Mouse (Mus musculus) CH12.LX (cell line): Measurements from ENCODE around the gene Tbrg1. TPM values are rescaled to one million over a fixed set of nuclear protein-coding genes. Genes with fewer than 3 reads are reported as not detected.

ENCODE experiments used
- DNase-seq: peaks from one replicate; pipeline ENCODE4 v3.0.0-alpha.2; 2013; ENCODE audit errors: extremely low read depth
- H3K27ac ChIP-seq: 2 replicates; pipeline ENCODE4 v1.5.1; 2012; ENCODE audit warnings: low read depth, mild to moderate bottlenecking, control low read depth, moderate library complexity; ENCODE audit not compliant: insufficient read depth
- H3K27me3 ChIP-seq: replicated peaks from 2 replicates; pipeline ENCODE3; 2012; ENCODE audit warnings: inconsistent platforms
- H3K36me3 ChIP-seq, 2 experiments: replicated peaks in 1 of 2; 2 replicates each; pipeline versions ENCODE3 to v1.6.1; 2012; ENCODE audit warnings: inconsistent platforms in 1 of 2, low read length in 1 of 2, mild to moderate bottlenecking in 1 of 2, mixed read lengths in 1 of 2, moderate library complexity in 1 of 2; ENCODE audit not compliant: control insufficient read depth in 1 of 2, insufficient read depth in 1 of 2
- H3K4me1 ChIP-seq, 2 experiments: 2 replicates each; pipeline ENCODE4 v1.6.1; 2012; ENCODE audit warnings: inconsistent platforms in 1 of 2, moderate library complexity in 1 of 2; ENCODE audit not compliant: insufficient read depth in 2 of 2, control insufficient read depth in 1 of 2
- H3K4me2 ChIP-seq: 2 replicates; pipeline ENCODE4 v1.6.1; 2012; ENCODE audit warnings: low read depth, mild to moderate bottlenecking, control low read depth; ENCODE audit not compliant: poor library complexity, insufficient read depth, severe bottlenecking
- H3K4me3 ChIP-seq, 3 experiments: fragments of 150-350 bp in 1 of 3; sonication (generic) in 1 of 3; replicated peaks in 1 of 3; 2 replicates each; pipeline versions ENCODE3 to v1.5.1; 2011 to 2012; ENCODE audit warnings: low read depth in 2 of 3, low read length in 2 of 3, mild to moderate bottlenecking in 2 of 3, moderate library complexity in 2 of 3, control low read depth in 1 of 3, improper control_type of control experiment in 1 of 3, inconsistent platforms in 1 of 3, mixed read lengths in 1 of 3; ENCODE audit not compliant: poor library complexity in 1 of 3
- H3K79me2 ChIP-seq: replicated peaks from 2 replicates; pipeline ENCODE4 v1.6.1; 2012; ENCODE audit warnings: mild to moderate bottlenecking, moderate library complexity; ENCODE audit not compliant: control insufficient read depth, poor library complexity, insufficient read depth, severe bottlenecking; ENCODE audit errors: extremely low read depth
- H3K9ac ChIP-seq: 2 replicates; pipeline ENCODE4 v1.6.1; 2012; ENCODE audit warnings: low read depth, mild to moderate bottlenecking, control low read depth, moderate library complexity; ENCODE audit not compliant: insufficient read depth
- H3K9me3 ChIP-seq: replicated peaks from 2 replicates; pipeline ENCODE3; 2012; ENCODE audit warnings: low read length, inconsistent platforms, mixed read lengths
- CHD1 ChIP-seq: IDR thresholded peaks from 2 replicates; pipeline ENCODE4 v1.6.1; 2012; ENCODE audit warnings: low read depth, low read length, improper control_type of control experiment, inconsistent platforms
- E2F4 ChIP-seq: IDR thresholded peaks from 2 replicates; pipeline ENCODE4 v1.6.1; 2011; ENCODE audit warnings: low read depth, low read length, improper control_type of control experiment; ENCODE audit not compliant: insufficient replicate concordance
- ELF1 ChIP-seq: IDR thresholded peaks from 2 replicates; pipeline ENCODE4 v1.6.1; 2014; ENCODE audit warnings: low read depth, mild to moderate bottlenecking, inconsistent platforms, low read length, improper control_type of control experiment
- EP300 ChIP-seq: IDR thresholded peaks from 2 replicates; pipeline ENCODE4 v1.6.1; 2011; ENCODE audit warnings: low read length, improper control_type of control experiment
- ETS1 ChIP-seq: conservative IDR thresholded peaks from 2 replicates; pipeline ENCODE4 v1.6.1; 2012; ENCODE audit warnings: low read depth, mild to moderate bottlenecking, inconsistent platforms, low read length, improper control_type of control experiment, moderate library complexity
- GABPA ChIP-seq: IDR thresholded peaks from 2 replicates; pipeline ENCODE4 v1.6.1; 2012; ENCODE audit warnings: low read depth, low read length, improper control_type of control experiment, inconsistent platforms; ENCODE audit not compliant: insufficient replicate concordance
- JUND ChIP-seq: conservative IDR thresholded peaks from 2 replicates; pipeline ENCODE4 v1.6.1; 2011; ENCODE audit warnings: low read depth, low read length, improper control_type of control experiment
- KAT2A ChIP-seq: IDR thresholded peaks from 2 replicates; pipeline ENCODE4 v1.6.1; 2012; ENCODE audit warnings: low read length, improper control_type of control experiment, inconsistent platforms; ENCODE audit not compliant: insufficient replicate concordance
- MAZ ChIP-seq: IDR thresholded peaks from 2 replicates; pipeline ENCODE4 v1.6.1; 2012; ENCODE audit warnings: low read depth, mild to moderate bottlenecking, inconsistent platforms, low read length, improper control_type of control experiment, moderate library complexity
- MXI1 ChIP-seq: IDR thresholded peaks from 2 replicates; pipeline ENCODE4 v1.6.1; 2011; ENCODE audit warnings: mild to moderate bottlenecking, low read depth, low read length, improper control_type of control experiment
- NELFE ChIP-seq: IDR thresholded peaks from 2 replicates; pipeline ENCODE4 v1.6.1; 2011; ENCODE audit warnings: low read depth, low read length, improper control_type of control experiment
- PAX5 ChIP-seq: IDR thresholded peaks from 2 replicates; pipeline ENCODE4 v1.6.1; 2012; ENCODE audit warnings: low read length, inconsistent platforms, mixed read lengths
- POLR2A ChIP-seq: IDR thresholded peaks from 2 replicates; pipeline ENCODE4 v1.6.1; 2011; ENCODE audit warnings: low read depth, mild to moderate bottlenecking, improper control_type of control experiment, low read length
- POLR2AphosphoS2 ChIP-seq: IDR thresholded peaks from 2 replicates; pipeline ENCODE4 v1.6.1; 2011; ENCODE audit warnings: low read depth, low read length, improper control_type of control experiment
- RAD21 ChIP-seq: IDR thresholded peaks from 2 replicates; pipeline ENCODE4 v1.6.1; 2011; ENCODE audit warnings: low read depth, mild to moderate bottlenecking, low read length, improper control_type of control experiment, moderate library complexity
- RCOR1 ChIP-seq: conservative IDR thresholded peaks from 2 replicates; pipeline ENCODE4 v1.6.1; 2012; ENCODE audit warnings: low read depth, mild to moderate bottlenecking, inconsistent platforms, low read length, improper control_type of control experiment
- SIN3A ChIP-seq: IDR thresholded peaks from 2 replicates; pipeline ENCODE4 v1.6.1; 2012; ENCODE audit warnings: low read length, improper control_type of control experiment, inconsistent platforms
- TBP ChIP-seq: conservative IDR thresholded peaks from 2 replicates; pipeline ENCODE4 v1.6.1; 2011; ENCODE audit warnings: low read depth, low read length, improper control_type of control experiment
- TCF12 ChIP-seq: IDR thresholded peaks from 2 replicates; pipeline ENCODE4 v1.6.1; 2014; ENCODE audit warnings: low read depth, mild to moderate bottlenecking, inconsistent platforms, low read length, improper control_type of control experiment
- USF1 ChIP-seq: IDR thresholded peaks from 2 replicates; pipeline ENCODE4 v1.6.1; 2014; ENCODE audit warnings: low read depth, mild to moderate bottlenecking, inconsistent platforms, low read length, improper control_type of control experiment
- USF2 ChIP-seq: conservative IDR thresholded peaks from 2 replicates; pipeline ENCODE4 v1.6.1; 2011; ENCODE audit warnings: low read depth, low read length, improper control_type of control experiment
- dilution Hi-C: fragments of 300-500 bp; cut with MboI; formaldehyde crosslinking; loops from 2 replicates; pipeline ENCODE4 v1.14.3; 2020; ENCODE audit warnings: low sequenced_read_pairs; ENCODE audit not compliant: extremely low pct_unique_long_range_greater_than_20kb, extremely low pct_ligation_motif_present
- in situ Hi-C: fragments of 300-500 bp; cut with MboI; formaldehyde crosslinking; loops from 3 replicates; pipeline ENCODE4 v1.14.3; 2019; ENCODE audit warnings: low sequenced_read_pairs, low pct_ligation_motif_present, low pct_unique_long_range_greater_than_20kb, mixed read lengths
- polyA plus RNA-seq: library from polyadenylated mRNA; unstranded; fragments of >175 nt; gene quantifications from 2 replicates; pipeline ENCODE4 v1.2.1, GENCODE M21; 2012; ENCODE audit warnings: low read depth; ENCODE audit not compliant: insufficient read length
- total RNA-seq, 2 experiments: library from RNA; depleted of rRNA; stranded (reverse); fragments of 300-350 nt in 1 of 2; fragments of >200 nt in 1 of 2; gene quantifications; 2 replicates each; pipeline ENCODE4 v1.2.3; 2012 to 2014

Gene Tbrg1
- total and polyA plus RNA-seq, 3 experiments, result 97.4 to 115 (median 103) TPM

DNA sequence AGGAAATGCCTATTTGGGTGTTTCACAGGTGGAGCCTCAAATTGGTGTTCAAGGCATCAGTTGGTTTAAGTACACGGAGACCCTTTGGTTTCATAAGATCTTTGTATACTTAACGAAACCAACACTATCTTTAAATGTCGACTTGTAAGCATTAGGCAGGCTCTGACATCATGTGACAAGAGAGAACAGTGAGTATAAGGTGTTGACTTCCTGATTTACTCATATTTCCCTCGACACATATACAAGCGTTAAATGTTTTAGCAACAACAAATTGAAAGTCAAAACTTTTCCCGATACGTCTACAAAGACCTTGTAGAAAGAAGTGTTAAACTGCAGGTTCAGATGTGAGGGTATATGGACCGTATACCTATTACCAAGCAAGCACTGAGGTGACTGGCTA, 1.2 kb downstream of the Tbrg1 start:
- DNase-seq, result peak; percentile 33
- peak overlapping the region; percentile 70 to 97 (median 90) for H3K4me3 ChIP-seq

DNA sequence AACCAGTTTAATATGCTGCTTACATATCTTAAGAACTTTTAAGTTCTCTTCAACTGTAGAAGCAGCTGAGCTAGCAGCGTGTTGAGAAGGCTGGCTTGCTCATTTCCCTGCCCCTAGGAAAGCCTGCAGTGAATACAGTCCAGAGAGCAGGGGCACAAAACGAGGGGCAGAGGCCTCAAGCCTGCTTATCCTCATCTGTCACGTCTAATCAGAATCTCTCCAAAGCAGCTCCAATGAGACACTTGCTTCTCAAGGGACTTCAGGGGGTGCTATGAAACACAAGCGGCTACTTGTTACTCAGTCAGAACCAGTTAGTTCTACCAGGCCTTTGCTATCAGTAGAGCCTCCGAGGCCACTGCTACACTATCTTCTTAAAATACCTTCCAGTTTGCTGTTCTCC, 3.3 kb downstream of the Tbrg1 start:
- Histone ChIP-seq H3K9me3 (no peaks in the 10 kb centered on the region), H3K36me3 (peaks cover 48 to 60% of the 10 kb centered on the region in 2 experiments), H3K27me3 (no peaks in the 10 kb centered on the region), H3K4me2 (no peak overlapping the region), H3K27ac (no peak overlapping the region), H3K9ac (no peak overlapping the region), H3K79me2 (peaks cover 13% of the 10 kb centered on the region; the same call in 1 of the 2 replicates), H3K4me1 (peaks cover 0 to 8% of the 10 kb centered on the region in 2 experiments; a peak in 2 of 4 replicates), H3K4me3 (no peak overlapping the region)
- no peak for DNase-seq
- dilution Hi-C loops (no loop called here), in situ Hi-C loops (no loop called here)
- no peak for TF ChIP-seq PAX5
- TF ChIP-seq ETS1, result no peak
- no peak for TF ChIP-seq POLR2A
- no peak for TF ChIP-seq RAD21
- no peak for TF ChIP-seq GABPA
- TF ChIP-seq MXI1, result no peak
- TF ChIP-seq CHD1, result no peak
- no peak for TF ChIP-seq USF2
- TF ChIP-seq USF1, result no peak
- no peak for TF ChIP-seq ELF1
- TF ChIP-seq TCF12, result no peak
- TF ChIP-seq KAT2A, result no peak
- no peak for TF ChIP-seq NELFE
- TF ChIP-seq JUND, result no peak
- TF ChIP-seq MAZ, result no peak
- TF ChIP-seq E2F4, result no peak
- no peak for TF ChIP-seq POLR2AphosphoS2
- TF ChIP-seq RCOR1, result no peak
- TF ChIP-seq TBP, result no peak

More for the DNA sequence above, 1.2 kb downstream of the Tbrg1 start:
- H3K9ac ChIP-seq, result peak overlapping the region; percentile 85
- peak overlapping the region; percentile 73; the same call in 1 of the 2 replicates for H3K4me2 ChIP-seq
- dilution Hi-C loops (no loop called here), in situ Hi-C loops (no loop called here)
- H3K9me3 ChIP-seq, result no peaks in the 10 kb centered on the region
- H3K36me3 ChIP-seq, result peaks cover 30 to 39% of the 10 kb centered on the region in 2 experiments
- H3K27ac ChIP-seq, result no peak overlapping the region
- TF ChIP-seq SIN3A (peak; percentile 43; the same call in 1 of the 2 replicates), EP300 (no peak), USF1 (peak; percentile 12; the same call in 1 of the 2 replicates)
- H3K79me2 ChIP-seq, result peaks cover 13% of the 10 kb centered on the region; the same call in 1 of the 2 replicates
- H3K27me3 ChIP-seq, result no peaks in the 10 kb centered on the region
- H3K4me1 ChIP-seq, result peaks cover 0 to 8% of the 10 kb centered on the region in 2 experiments; a peak in 2 of 4 replicates
